Mouse (Mus musculus) liver, adult (tissue): ENCODE results near the gene Lrrc27.

Experiments used
- GATA4 ChIP-seq: IDR thresholded peaks from 2 replicates; pipeline ENCODE4 v1.6.1; 2014; ENCODE audit warnings: mild to moderate bottlenecking, low read length; ENCODE audit not compliant: insufficient replicate concordance

The Lrrc27 gene

GRCm38 (mm10) chr7:139247881-139248614 lies 35.3 kb downstream of the Lrrc27 start, which contains the start of gene Pwwp2b:
Gene Pwwp2b, plus strand, starts transcription at chr7:139248482.
- TF ChIP-seq GATA4: no peak

- no peak for TF ChIP-seq GATA4
Observed at GRCm38 (mm10) chr7:139248615-139249405, 36.0 kb downstream of the Lrrc27 start.

GRCm38 (mm10) chr7:139249406-139250210 lies 36.8 kb downstream of the Lrrc27 start:
- no peak for TF ChIP-seq GATA4

GRCm38 (mm10) chr7:139251881-139252301 lies 39.1 kb downstream of the Lrrc27 start:
- no peak for TF ChIP-seq GATA4

- TF ChIP-seq GATA4: no peak
Observed at GRCm38 (mm10) chr7:139252566-139252965, 39.8 kb downstream of the Lrrc27 start.

GRCm38 (mm10) chr7:139252986-139253385 lies 40.2 kb downstream of the Lrrc27 start:
- TF ChIP-seq GATA4: no peak

GRCm38 (mm10) chr7:139253462-139253861 lies 40.7 kb downstream of the Lrrc27 start:
- TF ChIP-seq GATA4: no peak

GRCm38 (mm10) chr7:139254626-139255025 lies 41.8 kb downstream of the Lrrc27 start:
- no peak for TF ChIP-seq GATA4

GRCm38 (mm10) chr7:139257752-139258542 lies 45.2 kb downstream of the Lrrc27 start:
- no peak for TF ChIP-seq GATA4

GRCm38 (mm10) chr7:139264337-139264736 lies 51.5 kb downstream of the Lrrc27 start:
- no peak for TF ChIP-seq GATA4

- no peak for TF ChIP-seq GATA4
Observed at GRCm38 (mm10) chr7:139265634-139266033, 52.8 kb downstream of the Lrrc27 start.

- no peak for TF ChIP-seq GATA4
Observed at GRCm38 (mm10) chr7:139266431-139266830, 53.6 kb downstream of the Lrrc27 start.

GRCm38 (mm10) chr7:139266886-139267870 lies 54.4 kb downstream of the Lrrc27 start:
- no peak for TF ChIP-seq GATA4
